In genomic region chr12:3724822-3725370, GRCm38 (mm10) we compare ENCODE assay signal across 15 mouse cellular contexts.
DNase-seq lines count a peak whose midpoint lies in the region; ATAC-seq and TF ChIP-seq lines count a peak whose summit lies in the region.
"Had no signal": no experiment of that assay in that cellular context is flagged by ENCODE, and none has a peak within 500 bp of the region (broad histone marks: within the 10 kb centered on the region; RNA-seq: fewer than 3 reads in every experiment).

No protein-coding gene starts in this region.

- no peak overlapping the region for H3K9ac ChIP-seq in kidney, embryonic 14.5 days (ENCODE audit: low read depth, low read length)
- no peak overlapping the region for H3K9ac ChIP-seq in MEL (ENCODE audit: control insufficient read depth, low read depth, low read length, poor library complexity, severe bottlenecking)
- H3K9ac ChIP-seq in neural tube, embryonic 14.5 days (replicated peaks; ENCODE audit: low read depth, low read length) = no peak overlapping the region
- H3K9ac ChIP-seq: liver, embryonic 13.5 days; midbrain, embryonic 13.5 days had no signal

- TF ChIP-seq RAD21 in MEL (IDR thresholded peaks at IDR 0.05; ENCODE audit: low read depth, low read length) = no peak

- 0 out of 2 replicates have a peak overlapping the region, but pooled peaks have one; percentile 0 for H3K27ac ChIP-seq in kidney, embryonic 14.5 days (ENCODE audit: low read depth, low read length)
- no peak overlapping the region for H3K27ac ChIP-seq in MEL (ENCODE audit: control insufficient read depth, low read depth, low read length)
- no peak overlapping the region for H3K27ac ChIP-seq in neural tube, embryonic 14.5 days (ENCODE audit: low read depth, low read length)
- H3K27ac ChIP-seq: liver, embryonic 13.5 days had no signal

- no peak overlapping the region for H3K4me2 ChIP-seq in kidney, embryonic 14.5 days (replicated peaks; ENCODE audit: low read depth, low read length)
- H3K4me2 ChIP-seq in neural tube, embryonic 14.5 days (ENCODE audit: low read depth, low read length) = no peak overlapping the region
- H3K4me2 ChIP-seq: liver, embryonic 13.5 days; midbrain, embryonic 13.5 days had no signal

- H3K9me3 ChIP-seq in kidney, embryonic 14.5 days (ENCODE audit: control insufficient read depth, low read length) = no peaks in the 10 kb centered on the region
- H3K9me3 ChIP-seq in MEL (replicated peaks; ENCODE audit: insufficient read depth, low read length) = no peaks in the 10 kb centered on the region
- no peaks in the 10 kb centered on the region for H3K9me3 ChIP-seq in neural tube, embryonic 14.5 days (ENCODE audit: control insufficient read depth, low read length)
- H3K9me3 ChIP-seq: liver, embryonic 13.5 days; midbrain, embryonic 13.5 days had no signal

- 45% methylated on average over 5 of the region's 5 CpGs for WGBS in kidney, embryonic 14.5 days
- WGBS in neural tube, embryonic 14.5 days = 40% methylated on average over 5 of the region's 5 CpGs

- 0 out of 2 replicates have a peak, but pooled peaks have one; percentile 24 for ATAC-seq in kidney, embryonic 14.5 days (ENCODE audit: low FRiP score, low TSS enrichment)
- ATAC-seq in neural tube, embryonic 14.5 days (ENCODE audit: low read depth) = peak; percentile 56; the same call in 1 of the 2 replicates
- ATAC-seq: midbrain, embryonic 13.5 days had no signal

- no peaks in the 10 kb centered on the region for H3K36me3 ChIP-seq in kidney, embryonic 14.5 days (ENCODE audit: control insufficient read depth, insufficient read depth, low read length)
- peaks cover 0 to 16% of the 10 kb centered on the region in 2 experiments; a peak in 2 of 4 replicates for H3K36me3 ChIP-seq in MEL (ENCODE audit: control insufficient read depth in 1 of 2, insufficient read depth in 2 of 2, low read length in 2 of 2)
- H3K36me3 ChIP-seq in neural tube, embryonic 14.5 days (ENCODE audit: control insufficient read depth, insufficient read depth, low read length) = no peaks in the 10 kb centered on the region
- H3K36me3 ChIP-seq: liver, embryonic 13.5 days had no signal

- H3K4me1 ChIP-seq in kidney, embryonic 14.5 days (ENCODE audit: control insufficient read depth, insufficient read depth, low read length) = no peaks in the 10 kb centered on the region
- peaks cover 6 to 20% of the 10 kb centered on the region in 2 experiments for H3K4me1 ChIP-seq in MEL (ENCODE audit: control insufficient read depth in 1 of 2, insufficient read depth in 2 of 2, low read length in 2 of 2)
- H3K4me1 ChIP-seq in neural tube, embryonic 14.5 days (ENCODE audit: control insufficient read depth, insufficient read depth, low read length) = 0 out of 2 replicates have a peak, but pooled peaks cover 2% of the 10 kb centered on the region

- TF ChIP-seq EP300 in MEL (IDR thresholded peaks at IDR 0.05; ENCODE audit: low read depth in 1 of 2, low read length in 2 of 2) = peak in 1 of 2 experiments; percentile 12; a peak in 1 of 4 replicates

- no peak overlapping the region for H3K4me3 ChIP-seq in kidney, embryonic 14.5 days (ENCODE audit: low read length)
- no peak overlapping the region for H3K4me3 ChIP-seq in MEL (ENCODE audit: control insufficient read depth in 1 of 2, insufficient read depth in 1 of 2, low read depth in 2 of 2, low read length in 2 of 2)
- H3K4me3 ChIP-seq in neural tube, embryonic 14.5 days (ENCODE audit: low read depth, low read length) = no peak overlapping the region
- H3K4me3 ChIP-seq: liver, embryonic 13.5 days; midbrain, embryonic 13.5 days had no signal

- no peak for TF ChIP-seq POLR2A in MEL (IDR thresholded peaks at IDR 0.05; ENCODE audit: control insufficient read depth in 1 of 2, insufficient read depth in 1 of 2, low read depth in 1 of 2, low read length in 2 of 2, poor library complexity in 1 of 2)

- DNase-seq in kidney, adult 11 months = no peak
- DNase-seq in MEL (ENCODE audit: low read depth, low spot score) (peak; percentile 52), NIH3T3 (ENCODE audit: low read depth) (peak; percentile 23)
- no peak for DNase-seq in right cerebral cortex, adult 18-20 months
- no peak for DNase-seq in cerebellum, adult 11 months
- DNase-seq: cerebellum, adult 18-20 months; gastrocnemius, postnatal 36 days; kidney, adult 18-20 months; layer of hippocampus, adult 9-11 months; liver, embryonic 13.5 days; thymus, adult 2 months had no signal

- TF ChIP-seq CTCF in MEL (IDR thresholded peaks at IDR 0.05 in 2 of 3, conservative IDR thresholded peaks at IDR 0.05 in 1 of 3; ENCODE audit: control insufficient read depth in 1 of 3, insufficient read depth in 1 of 3, low read depth in 2 of 3, low read length in 3 of 3, poor library complexity in 1 of 3, severe bottlenecking in 1 of 3) = no peak

- no peaks in the 10 kb centered on the region for H3K79me2 ChIP-seq in MEL (ENCODE audit: control insufficient read depth, insufficient read depth, low read length, poor library complexity)

- H3K27me3 ChIP-seq in kidney, embryonic 14.5 days (ENCODE audit: control insufficient read depth, insufficient read depth, low read length) = no peaks in the 10 kb centered on the region
- H3K27me3 ChIP-seq in MEL (ENCODE audit: control insufficient read depth in 1 of 2, insufficient read depth in 2 of 2, low read length in 2 of 2) = no peaks in the 10 kb centered on the region
- H3K27me3 ChIP-seq in neural tube, embryonic 14.5 days (ENCODE audit: control insufficient read depth, insufficient read depth, low read length) = no peaks in the 10 kb centered on the region
- H3K27me3 ChIP-seq: CH12.LX; liver, embryonic 13.5 days; midbrain, embryonic 13.5 days had no signal

TF ChIP-seq in MEL, 35 proteins besides CTCF, POLR2A, EP300 and RAD21:
- TF ChIP-seq TAL1 (IDR thresholded peaks at IDR 0.05; ENCODE audit: low read length) = no peak
- no peak for TF ChIP-seq ELF1 (IDR thresholded peaks at IDR 0.05; ENCODE audit: low read depth, low read length)
- TF ChIP-seq UBTF (IDR thresholded peaks at IDR 0.05; ENCODE audit: borderline replicate concordance, insufficient read depth, low read depth, low read length) = no peak
- no peak for TF ChIP-seq NRF1 (IDR thresholded peaks at IDR 0.05; ENCODE audit: insufficient read depth, low read depth, low read length, poor library complexity, severe bottlenecking)
- no peak for TF ChIP-seq GATA1 (IDR thresholded peaks at IDR 0.05; ENCODE audit: low read depth, low read length)
- no peak for TF ChIP-seq MYC (IDR thresholded peaks at IDR 0.05; ENCODE audit: low read depth, low read length)
- TF ChIP-seq ZNF384 (IDR thresholded peaks at IDR 0.05; ENCODE audit: low read depth, low read length) = no peak
- no peak for TF ChIP-seq USF1 (IDR thresholded peaks at IDR 0.05; ENCODE audit: low read depth, low read length)
- TF ChIP-seq ZC3H11A (IDR thresholded peaks at IDR 0.05; ENCODE audit: low read depth, low read length) = no peak
- no peak for TF ChIP-seq MAZ (IDR thresholded peaks at IDR 0.05; ENCODE audit: low read depth, low read length)
- no peak for TF ChIP-seq MAX (IDR thresholded peaks at IDR 0.05; ENCODE audit: low read length)

Comparison
In these comparisons a context has a peak if more than half of its experiments do, and no peak if none do; other contexts are left out.
1. DNase-seq: peak in MEL (single experiment) and NIH3T3 (single experiment); none in kidney, adult 11 months (single experiment), right cerebral cortex, adult 18-20 months (single experiment) and cerebellum, adult 11 months (single experiment).